Mouse (Mus musculus) c-Kit-positive CD71-negative TER-119-negative erythroid progenitor cells, embryonic 14.5 days (primary cell): ENCODE measurements at regions not wholly inside any gene's neighbourhood (a gene's known extent, or its start where the extent isn't known, plus 50 kb on each side); places are given as distances from the start of the nearest gene placed in this dataset.

Experiments used
- DNase-seq: peaks from one replicate; pipeline ENCODE4 v3.0.0-alpha.2; 2013; ENCODE audit warnings: low read depth

DNA sequence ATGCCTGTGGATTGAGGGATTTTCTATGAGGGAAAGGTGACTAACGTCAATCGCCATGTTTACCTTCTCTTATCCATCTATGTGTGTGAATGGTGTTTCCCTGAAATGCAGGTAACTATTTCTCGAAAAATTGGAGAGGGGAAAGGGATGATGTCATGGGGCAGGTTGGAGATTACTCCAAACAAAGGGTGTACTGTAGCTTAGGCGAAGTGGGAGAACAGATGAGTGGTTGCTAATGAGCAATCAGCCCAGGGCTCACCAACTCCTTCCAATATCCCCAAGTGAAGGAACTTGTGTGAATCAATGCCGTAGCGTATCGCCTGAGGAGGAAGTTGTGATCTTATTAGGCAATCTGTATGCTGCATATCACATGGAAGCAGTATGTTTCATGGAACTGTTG, 133.2 kb downstream of the Klf5 start:
- DNase-seq = no peak

- DNase-seq = no peak
These were observed 136.2 kb downstream of the Klf5 start for GRCm38 (mm10) chr14:99434645-99435044.

- DNase-seq = no peak
These were observed 137.0 kb downstream of the Klf5 start for GRCm38 (mm10) chr14:99435512-99435911.

- DNase-seq = no peak
These were observed 137.6 kb downstream of the Klf5 start for GRCm38 (mm10) chr14:99436051-99436450.

- peak; percentile 46 for DNase-seq
These were observed 150.6 kb downstream of the Klf5 start for GRCm38 (mm10) chr14:99449112-99449511.

DNA sequence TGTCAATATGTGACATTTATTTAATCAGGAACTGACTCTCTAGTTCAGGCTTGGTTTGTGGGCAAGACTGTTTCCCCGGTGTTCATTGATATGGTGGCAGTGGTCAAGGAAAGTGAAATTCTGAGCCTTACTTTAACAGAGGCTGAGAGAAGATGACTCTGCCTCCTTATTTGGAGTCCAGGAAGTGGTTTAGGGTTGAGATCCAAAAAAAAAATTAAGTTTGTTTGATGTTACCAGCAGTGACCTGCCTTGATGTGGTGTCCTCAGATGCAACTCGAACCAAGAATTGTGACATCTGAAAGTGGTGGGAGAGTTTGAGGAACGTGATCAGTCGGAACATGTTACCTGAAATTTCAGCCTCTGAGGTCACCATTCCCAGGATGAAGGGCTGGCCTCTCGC, 151.4 kb downstream of the Klf5 start:
- DNase-seq = peak; percentile 13

DNA sequence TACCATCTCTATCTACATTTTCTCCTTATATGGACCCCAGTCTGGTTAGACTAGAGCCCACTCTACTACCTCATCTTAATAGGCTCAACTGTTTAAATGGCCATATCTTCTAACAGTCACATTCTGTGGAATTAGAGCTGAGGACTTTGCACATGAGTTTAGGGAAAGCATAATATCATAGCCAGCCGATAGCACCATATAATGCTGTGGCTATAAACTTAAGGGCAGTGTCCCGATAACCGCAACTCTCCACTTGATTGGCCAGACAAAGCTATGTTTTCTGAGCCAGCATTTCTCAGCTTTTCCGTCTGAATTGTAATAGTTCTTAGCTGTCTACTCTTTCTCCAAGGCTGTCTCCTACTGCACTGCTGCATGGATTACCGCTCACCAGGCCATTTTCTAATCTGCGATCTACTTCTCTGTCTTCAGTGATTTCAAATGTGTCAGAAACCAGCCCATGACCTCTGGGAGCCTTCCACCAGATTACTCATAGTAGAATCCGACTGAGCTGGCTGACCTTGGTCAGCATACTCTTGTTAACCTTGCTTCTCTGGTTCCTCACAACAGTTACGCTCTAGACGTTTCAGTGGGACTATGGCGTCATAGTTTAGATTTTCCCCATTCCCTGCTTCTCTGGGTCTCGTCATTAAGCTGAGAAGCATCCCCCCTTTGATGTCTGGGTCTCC, 152.8 kb downstream of the Klf5 start:
- no peak for DNase-seq

- DNase-seq = no peak
These were observed 155.4 kb downstream of the Klf5 start for GRCm38 (mm10) chr14:99453916-99454315.

GRCm38 (mm10) chr14:99456555-99456954, 158.1 kb downstream of the Klf5 start:
- no peak for DNase-seq

GRCm38 (mm10) chr14:99457573-99457972, 159.1 kb downstream of the Klf5 start:
- no peak for DNase-seq

GRCm38 (mm10) chr14:99472111-99472510, 173.6 kb downstream of the Klf5 start:
- DNase-seq = no peak

DNA sequence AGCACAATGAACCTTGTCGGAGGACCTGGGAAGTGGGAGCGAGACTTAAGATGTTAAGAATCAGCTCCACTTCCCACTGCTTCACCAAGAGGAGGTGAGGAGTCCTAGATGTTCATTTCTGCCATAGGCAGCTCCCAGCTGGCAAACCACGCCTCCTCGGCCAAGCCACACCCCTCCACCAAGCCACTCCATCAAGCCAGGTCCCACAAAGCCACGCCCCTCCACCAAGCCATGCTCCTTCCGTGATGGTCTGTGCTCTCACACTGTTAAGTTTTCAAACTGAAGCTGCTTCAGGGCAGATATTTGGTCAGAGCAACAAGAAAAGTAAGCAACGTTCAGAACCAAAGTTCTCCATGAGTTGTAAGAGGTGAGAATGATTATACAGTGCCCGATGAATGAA, 176.8 kb downstream of the Klf5 start:
- DNase-seq = no peak

GRCm38 (mm10) chr14:99480325-99481077, 182.0 kb downstream of the Klf5 start:
- DNase-seq = no peak

GRCm38 (mm10) chr14:99487981-99488380, 189.5 kb downstream of the Klf5 start:
- DNase-seq = no peak

- no peak for DNase-seq
These were observed 194.7 kb downstream of the Klf5 start for GRCm38 (mm10) chr14:99493197-99493596.

DNA sequence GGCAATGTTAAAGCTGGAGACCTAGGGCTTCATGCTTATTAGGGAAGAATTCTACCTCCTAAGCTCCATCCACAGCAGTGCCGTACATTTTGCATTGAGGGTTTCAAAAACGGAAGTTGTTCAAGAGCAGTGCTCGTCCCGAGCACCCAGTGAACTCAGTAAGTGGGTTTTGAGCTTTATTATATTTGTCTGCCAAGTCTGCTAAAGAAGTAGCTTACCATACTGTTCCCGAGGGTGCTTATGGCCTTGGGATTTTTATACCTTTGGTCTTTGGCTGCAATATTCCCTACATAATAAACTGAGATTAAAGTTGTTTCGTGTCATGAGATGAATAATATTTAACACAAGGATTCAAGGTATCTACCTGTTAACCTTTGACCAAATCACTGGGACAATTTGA, 195.2 kb downstream of the Klf5 start:
- no peak for DNase-seq

GRCm38 (mm10) chr14:99499502-99500266, 201.2 kb downstream of the Klf5 start:
- DNase-seq = no peak

DNA sequence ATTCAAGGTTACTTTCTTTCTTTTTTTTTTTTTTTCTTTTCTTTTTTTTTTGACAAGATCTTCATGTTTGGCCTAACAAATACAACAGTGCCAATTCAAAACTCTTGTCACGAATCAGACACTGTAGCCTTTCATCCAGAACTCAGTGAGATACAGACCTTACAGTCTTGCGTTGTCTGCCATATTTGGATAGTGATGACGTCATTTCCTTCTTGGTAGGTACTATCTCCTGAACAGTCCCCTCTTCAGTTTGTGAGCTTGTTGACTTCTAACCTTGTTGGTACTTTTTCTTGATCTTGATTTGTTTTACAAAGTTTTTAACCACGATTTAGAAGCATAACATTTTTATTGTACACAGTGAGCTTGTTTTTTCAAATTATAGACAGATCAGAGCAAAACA, 206.4 kb downstream of the Klf5 start:
- DNase-seq = no peak

DNA sequence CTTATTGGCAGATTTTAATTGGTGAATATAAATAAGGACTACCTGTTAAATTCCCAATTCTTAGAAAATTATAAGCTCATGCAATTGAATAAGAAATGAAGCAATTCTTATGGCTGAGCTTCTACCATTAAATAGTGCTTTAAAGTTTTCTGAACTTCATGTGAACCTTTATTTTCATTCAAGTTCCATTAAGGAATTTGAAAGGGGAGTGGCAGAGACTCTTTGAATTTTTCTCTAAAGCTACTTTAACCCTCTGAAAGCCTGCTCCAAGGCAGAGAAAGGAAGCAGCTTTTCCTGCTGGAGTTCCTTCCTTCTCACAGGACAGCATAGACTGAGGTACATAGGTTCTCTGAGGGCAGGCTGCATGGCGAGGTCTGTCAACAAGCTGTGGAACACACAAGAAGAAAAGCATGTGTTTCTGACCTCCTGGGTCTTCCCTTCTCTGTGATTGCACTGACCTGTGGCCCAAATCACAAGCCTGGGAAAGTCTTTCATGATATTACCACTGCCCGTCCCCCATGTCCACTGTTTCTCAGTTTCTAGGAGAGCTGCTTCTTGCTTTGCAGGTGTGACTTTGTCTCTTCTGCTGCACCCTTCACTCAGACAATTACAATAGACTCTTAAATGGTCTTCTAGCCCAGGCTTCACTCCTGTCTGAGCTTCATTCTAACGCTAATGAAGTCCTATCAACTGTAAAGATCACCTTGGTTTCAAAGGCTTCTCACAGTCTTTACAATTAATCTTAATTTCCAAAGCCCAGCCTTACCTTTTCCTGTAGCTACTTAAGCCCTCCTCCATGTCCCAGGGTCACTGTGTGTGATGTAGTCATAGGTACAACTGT, 211.4 kb downstream of the Klf5 start:
- no peak for DNase-seq

DNA sequence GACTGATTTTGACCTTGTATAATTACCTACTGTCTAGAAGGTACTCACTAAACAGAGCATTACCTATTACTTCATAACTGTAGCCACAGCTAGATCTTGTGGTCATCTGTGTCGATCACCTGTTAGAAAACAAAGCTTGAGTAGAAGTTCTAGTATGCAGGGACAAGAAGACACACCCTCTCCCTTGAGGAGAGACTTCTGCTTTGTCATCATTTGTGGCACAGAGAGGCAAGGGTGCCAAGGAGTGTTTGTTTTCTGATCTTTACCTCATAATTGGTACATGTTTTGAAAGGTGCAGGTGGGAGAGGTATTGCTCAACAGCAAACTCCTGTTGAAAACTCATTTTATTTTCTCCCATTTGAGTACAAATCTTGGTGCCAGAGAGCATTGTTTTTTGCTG, 217.0 kb downstream of the Klf5 start:
- no peak for DNase-seq

DNA sequence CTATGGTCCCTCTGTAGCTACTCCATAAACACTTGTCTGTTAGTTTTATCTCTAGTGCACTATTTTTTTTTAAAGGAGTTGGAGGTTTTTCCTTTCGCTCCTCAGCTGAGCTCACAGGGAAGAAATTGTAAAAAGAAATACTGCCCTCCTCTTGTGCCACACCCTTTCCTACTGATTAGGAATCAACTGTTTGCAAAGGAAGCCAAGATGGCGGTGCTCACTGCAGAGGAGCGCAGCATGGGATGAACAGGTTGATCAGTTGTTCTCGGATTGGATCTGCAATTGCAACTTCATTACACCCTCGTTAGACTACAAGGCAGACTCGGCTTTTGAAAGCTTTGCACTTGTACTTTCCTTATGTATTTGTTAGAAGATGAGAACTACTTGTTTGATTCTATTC, 218.2 kb downstream of the Klf5 start:
- DNase-seq = no peak

DNA sequence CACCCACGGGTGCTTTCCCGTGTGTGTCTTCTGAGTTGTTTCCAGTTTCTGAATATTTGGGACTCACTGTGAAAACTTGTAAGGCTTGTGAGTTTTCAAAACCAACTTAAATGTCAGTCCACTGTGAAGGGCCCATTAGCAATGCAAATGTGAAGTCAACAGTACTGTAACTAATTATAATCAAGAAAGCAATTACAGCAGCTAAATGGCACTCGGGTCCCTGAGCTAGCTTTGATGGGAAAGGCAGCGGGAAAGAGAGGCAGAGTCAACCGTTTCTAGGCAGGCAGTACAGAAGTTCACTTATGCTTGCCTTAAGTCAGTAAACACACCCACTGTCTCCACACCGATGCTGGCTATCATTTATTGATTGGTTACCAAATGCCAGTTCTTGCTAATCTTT, 221.9 kb downstream of the Klf5 start:
- no peak for DNase-seq
